Mouse (Mus musculus) urinary bladder, postnatal 36 days (tissue): ENCODE data around the gene P2ry4.

Source experiments
- DNase-seq, 2 experiments: peaks; one replicate each; pipeline ENCODE4 v3.0.0; 2022; ENCODE audit warnings: low spot score in 2 of 2, mixed read lengths in 1 of 2

P2ry4 gene

GRCm38 (mm10) chrX:100594791-100595190 lies at the start of gene P2ry4:
Gene P2ry4 (minus strand): TSS chrX:100594869.
- no peak for DNase-seq

GRCm38 (mm10) chrX:100638477-100638876 lies 43.8 kb upstream of the P2ry4 start:
- DNase-seq, result no peak

GRCm38 (mm10) chrX:100629076-100629475 lies 34.4 kb upstream of the P2ry4 start:
- DNase-seq, result no peak

GRCm38 (mm10) chrX:100625802-100626793 lies 31.4 kb upstream of the P2ry4 start, which contains the start of gene Pdzd11:
Gene Pdzd11 (minus strand): TSS chrX:100626568.
- peak; percentile 68 to 87 for DNase-seq

GRCm38 (mm10) chrX:100625546-100625801 lies 30.8 kb upstream of the P2ry4 start, which contains the start of gene Kif4:
Gene Kif4 (plus strand): TSS chrX:100625737.
- DNase-seq, result no peak

- no peak for DNase-seq
These were observed 30.5 kb upstream of the P2ry4 start for GRCm38 (mm10) chrX:100625146-100625545.

GRCm38 (mm10) chrX:100624242-100624641 lies 29.6 kb upstream of the P2ry4 start:
- no peak for DNase-seq

GRCm38 (mm10) chrX:100621366-100621765 lies 26.7 kb upstream of the P2ry4 start:
- no peak for DNase-seq

- no peak for DNase-seq
These were observed 23.8 kb upstream of the P2ry4 start for GRCm38 (mm10) chrX:100618488-100618887.

- no peak for DNase-seq
These were observed 10.6 kb upstream of the P2ry4 start, which contains the start of gene Arr3 for GRCm38 (mm10) chrX:100605314-100605713. Gene Arr3 (plus strand): TSS chrX:100605497.

GRCm38 (mm10) chrX:100599755-100600154 lies 5.1 kb upstream of the P2ry4 start:
- DNase-seq, result no peak

GRCm38 (mm10) chrX:100597439-100597838 lies 2.8 kb upstream of the P2ry4 start:
- peak; percentile 6 to 31 for DNase-seq

- no peak for DNase-seq
These were observed 22.7 kb downstream of the P2ry4 start, which contains the start of gene Awat1 for GRCm38 (mm10) chrX:100571951-100572350. Gene Awat1 (plus strand): TSS chrX:100572251.

GRCm38 (mm10) chrX:100565696-100566095 lies 29.0 kb downstream of the P2ry4 start:
- no peak for DNase-seq

- no peak for DNase-seq
These were observed 38.6 kb downstream of the P2ry4 start for GRCm38 (mm10) chrX:100556026-100556425.
